Mouse (Mus musculus) myocyte (in vitro differentiated cells): ENCODE measurements around the gene D17H6S53E.

ENCODE experiments used
- MYOG ChIP-seq, 3 experiments: IDR thresholded peaks; one replicate each; pipeline ENCODE4 v1.6.1; 2011; ENCODE audit warnings: control low read depth in 2 of 3, low read depth in 2 of 3, mild to moderate bottlenecking in 2 of 3; ENCODE audit not compliant: insufficient read length in 2 of 3, control insufficient read depth in 1 of 3, insufficient read depth in 1 of 3
- POLR2A ChIP-seq: IDR thresholded peaks from one replicate; pipeline ENCODE4 v1.6.1; 2011; ENCODE audit warnings: low read depth, mild to moderate bottlenecking, control low read depth, moderate library complexity; ENCODE audit not compliant: insufficient read length
- TCF12 ChIP-seq: IDR thresholded peaks from one replicate; pipeline ENCODE4 v1.6.1; 2011; ENCODE audit warnings: mild to moderate bottlenecking, control low read depth; ENCODE audit not compliant: poor library complexity, insufficient read depth, severe bottlenecking

GRCm38 (mm10) chr17:35157661-35158175, 31.5 kb downstream of the D17H6S53E start:
- TF ChIP-seq POLR2A (no peak), MYOG (IDR thresholded peaks at IDR 0.05; ENCODE audit: control insufficient read depth in 1 of 3, insufficient read depth in 1 of 3, insufficient read length in 2 of 3, low read depth in 2 of 3) (no peak), TCF12 (no peak)
